Mouse (Mus musculus) forebrain, embryonic 11.5 days (tissue): Measurements from ENCODE around the gene Cdh15. TPM values are rescaled to one million over a fixed set of nuclear protein-coding genes. Genes with fewer than 3 reads are reported as not detected.

Source experiments
- ATAC-seq: fragments of 200-750 bp; cut with Nextera tagmentation; replicated peaks from 2 replicates; pipeline ENCODE4 v1.8.0; 2017; ENCODE audit warnings: moderate TSS enrichment; ENCODE audit not compliant: low FRiP score
- DNase-seq: peaks from one replicate; pipeline ENCODE4 v3.0.0-alpha.2; 2017; ENCODE audit warnings: low spot score
- H3K27ac ChIP-seq: fragments of 300-500 bp; sonication (generic); 2 replicates; pipeline ENCODE4 v1.5.1; 2014; ENCODE audit warnings: low read depth, low read length
- H3K27me3 ChIP-seq: fragments of 300-500 bp; sonication (generic); 2 replicates; pipeline ENCODE4 v1.6.1; 2014; ENCODE audit warnings: mild to moderate bottlenecking, low read length, mixed read lengths; ENCODE audit not compliant: control insufficient read depth, insufficient read depth
- H3K36me3 ChIP-seq: fragments of 300-500 bp; sonication (generic); 2 replicates; pipeline ENCODE4 v1.6.1; 2014; ENCODE audit warnings: mild to moderate bottlenecking, low read length, moderate library complexity, mixed read lengths; ENCODE audit not compliant: control insufficient read depth, insufficient read depth
- H3K4me1 ChIP-seq: fragments of 300-500 bp; sonication (generic); replicated peaks from 2 replicates; pipeline ENCODE4 v1.6.1; 2014; ENCODE audit warnings: low read length, mixed read lengths; ENCODE audit not compliant: control insufficient read depth, insufficient read depth
- H3K4me2 ChIP-seq: fragments of 300-500 bp; sonication (generic); 2 replicates; pipeline ENCODE4 v1.6.1; 2014; ENCODE audit warnings: low read depth, mild to moderate bottlenecking, low read length, moderate library complexity, mixed read lengths; ENCODE audit not compliant: severe bottlenecking
- H3K4me3 ChIP-seq: fragments of 300-500 bp; sonication (generic); 2 replicates; pipeline ENCODE4 v1.5.1; 2014; ENCODE audit warnings: low read depth, low read length
- H3K9ac ChIP-seq: fragments of 300-500 bp; sonication (generic); 2 replicates; pipeline ENCODE4 v1.6.1; 2014; ENCODE audit warnings: low read length
- H3K9me3 ChIP-seq: fragments of 300-500 bp; sonication (generic); 2 replicates; pipeline ENCODE4 v1.6.1; 2016; ENCODE audit warnings: low read length, mixed read lengths; ENCODE audit not compliant: control insufficient read depth
- WGBS: fragments of 180-500 bp; shearing (Covaris S2); extraction: QIAGEN DNeasy Blood & Tissue Kit; methylation state at CpG from one replicate; pipeline ENCODE4 v1.1.7; 2014; 5-methylcytosine and 5-hydroxymethylcytosine counted together
- polyA plus RNA-seq: library from polyadenylated mRNA; unstranded; fragments of >200 nt; fragmentation: Nextera tagmentation; extraction: Ambion mirVana; gene quantifications from 2 replicates; pipeline ENCODE4 v1.2.1, GENCODE M21; 2014

The Cdh15 gene
- polyA plus RNA-seq, 1 experiment from 2014 or later: 0.56 TPM

- ATAC-seq: no peak
- no peaks in the 10 kb centered on the region for H3K36me3 ChIP-seq
- H3K9ac ChIP-seq: no peak overlapping the region
- H3K27ac ChIP-seq: no peak overlapping the region
- H3K27me3 ChIP-seq: no peaks in the 10 kb centered on the region
- H3K9me3 ChIP-seq: no peaks in the 10 kb centered on the region
- no peaks in the 10 kb centered on the region for H3K4me1 ChIP-seq
- no peak for DNase-seq
- WGBS: 90% methylated on average over 3 of the region's 3 CpGs
- no peak overlapping the region for H3K4me3 ChIP-seq
- no peak overlapping the region for H3K4me2 ChIP-seq
Measured at GRCm38 (mm10) chr8:122878231-122878630, 30.5 kb downstream of the Cdh15 start.

DNA sequence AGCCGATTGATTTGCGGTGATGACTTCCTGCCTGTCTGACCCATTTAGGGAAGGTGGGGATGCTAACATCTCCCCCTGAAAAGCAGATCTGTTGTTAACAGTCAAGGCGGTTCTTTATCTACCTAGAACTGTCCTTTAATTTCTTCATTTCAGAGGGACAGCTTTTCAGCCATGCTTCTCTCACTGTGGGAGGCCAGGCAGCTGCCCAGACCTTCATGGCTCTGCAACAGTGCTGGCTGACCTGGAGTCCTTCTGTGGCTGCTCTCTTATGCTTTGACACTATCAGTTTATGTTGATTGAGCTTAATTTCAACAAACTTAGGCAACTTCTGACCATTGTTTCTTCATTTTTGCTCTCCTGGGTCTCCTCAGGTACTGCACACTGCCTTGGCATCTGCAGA is 32.5 kb downstream of the Cdh15 start:
- whole genome bisulfite sequencing: 64% methylated on average over 3 of the region's 3 CpGs
- H3K9me3 ChIP-seq: no peaks in the 10 kb centered on the region
- H3K27me3 ChIP-seq: no peaks in the 10 kb centered on the region
- no peak overlapping the region for H3K4me2 ChIP-seq
- no peak for ATAC-seq
- H3K27ac ChIP-seq: no peak overlapping the region
- H3K4me3 ChIP-seq: no peak overlapping the region
- no peaks in the 10 kb centered on the region for H3K4me1 ChIP-seq
- no peak overlapping the region for H3K9ac ChIP-seq
- H3K36me3 ChIP-seq: peaks cover 4% of the 10 kb centered on the region
- no peak for DNase-seq

DNA sequence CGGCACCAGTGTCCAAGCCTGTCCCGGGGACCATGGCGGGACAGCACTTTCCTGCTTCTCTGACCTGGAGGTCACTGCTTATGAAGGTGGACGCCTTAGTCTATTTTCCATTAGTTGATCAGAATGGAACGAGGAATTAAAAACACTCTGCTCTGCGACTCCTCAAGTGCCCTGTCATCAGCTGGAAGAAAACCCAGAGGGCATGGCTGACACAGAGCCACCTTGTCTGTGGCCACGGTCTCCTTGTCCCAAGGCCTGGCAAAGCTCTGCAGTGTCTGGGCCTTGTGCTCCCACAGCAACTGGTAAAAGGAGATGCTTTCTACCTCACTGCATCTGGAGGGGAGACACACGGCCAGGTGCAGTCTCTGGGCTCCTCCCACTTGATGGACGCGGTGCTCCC is 35.9 kb downstream of the Cdh15 start:
- Histone ChIP-seq H3K27me3 (no peaks in the 10 kb centered on the region), H3K9ac (no peak overlapping the region), H3K9me3 (no peaks in the 10 kb centered on the region), H3K36me3 (peaks cover 17% of the 10 kb centered on the region), H3K4me2 (no peak overlapping the region), H3K4me1 (no peaks in the 10 kb centered on the region), H3K27ac (no peak overlapping the region), H3K4me3 (no peak overlapping the region)
- DNase-seq (no peak), ATAC-seq (no peak)
- 88% methylated on average over 10 of the region's 10 CpGs for WGBS

- H3K4me2 ChIP-seq: no peak overlapping the region
- ATAC-seq (no peak), DNase-seq (no peak)
- H3K4me3 ChIP-seq: no peak overlapping the region
- no peak overlapping the region for H3K9ac ChIP-seq
- H3K27me3 ChIP-seq: no peaks in the 10 kb centered on the region
- H3K27ac ChIP-seq: no peak overlapping the region
- H3K9me3 ChIP-seq: no peaks in the 10 kb centered on the region
- H3K4me1 ChIP-seq: no peaks in the 10 kb centered on the region
- peaks cover 24% of the 10 kb centered on the region; the same call in 1 of the 2 replicates for H3K36me3 ChIP-seq
- WGBS: 88% methylated on average over 12 of the region's 12 CpGs
Measured at GRCm38 (mm10) chr8:122891440-122891839, 43.7 kb downstream of the Cdh15 start.

- no peak overlapping the region for H3K9ac ChIP-seq
- no peak overlapping the region for H3K4me3 ChIP-seq
- DNase-seq (no peak), ATAC-seq (no peak)
- H3K36me3 ChIP-seq: peaks cover 17% of the 10 kb centered on the region; the same call in 1 of the 2 replicates
- H3K4me1 ChIP-seq: no peaks in the 10 kb centered on the region
- WGBS: 92% methylated on average over 12 of the region's 12 CpGs
- H3K27ac ChIP-seq: no peak overlapping the region
- H3K4me2 ChIP-seq: no peak overlapping the region
- H3K9me3 ChIP-seq: no peaks in the 10 kb centered on the region
- H3K27me3 ChIP-seq: no peaks in the 10 kb centered on the region
Measured at GRCm38 (mm10) chr8:122893451-122893850, 45.7 kb downstream of the Cdh15 start.

- ATAC-seq: no peak
- Histone ChIP-seq H3K9ac (no peak overlapping the region), H3K4me1 (no peaks in the 10 kb centered on the region), H3K27me3 (no peaks in the 10 kb centered on the region), H3K4me3 (no peak overlapping the region), H3K4me2 (no peak overlapping the region), H3K9me3 (no peaks in the 10 kb centered on the region), H3K27ac (no peak overlapping the region), H3K36me3 (peaks cover 20% of the 10 kb centered on the region; the same call in 1 of the 2 replicates)
- WGBS: 96% methylated on average over 11 of the region's 11 CpGs
- no peak for DNase-seq
Measured at GRCm38 (mm10) chr8:122896317-122896716, 48.6 kb downstream of the Cdh15 start.

DNA sequence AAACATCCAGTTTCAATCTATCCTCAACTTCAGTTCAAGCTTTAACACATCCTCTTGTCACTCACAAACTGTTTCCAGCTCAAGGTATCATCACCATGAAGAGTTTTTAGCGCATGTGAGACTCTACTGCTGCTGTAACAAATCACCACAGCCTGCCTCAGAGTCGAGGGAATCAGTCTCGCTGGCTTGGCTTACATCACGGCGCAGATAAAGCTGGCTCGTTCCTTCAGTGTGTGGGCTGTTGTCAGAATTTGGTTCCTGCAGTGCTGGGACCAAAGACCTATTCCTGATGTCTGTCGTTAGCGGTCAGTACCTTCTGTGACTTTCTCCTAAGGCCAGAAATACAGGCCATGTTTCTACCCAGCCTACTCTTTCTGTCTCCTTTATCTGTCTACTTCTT is 49.4 kb downstream of the Cdh15 start:
- H3K9me3 ChIP-seq: no peaks in the 10 kb centered on the region
- WGBS: 93% methylated on average over 8 of the region's 8 CpGs
- no peak overlapping the region for H3K9ac ChIP-seq
- DNase-seq (no peak), ATAC-seq (no peak)
- peaks cover 17% of the 10 kb centered on the region; the same call in 1 of the 2 replicates for H3K36me3 ChIP-seq
- H3K27ac ChIP-seq: no peak overlapping the region
- no peak overlapping the region for H3K4me3 ChIP-seq
- H3K4me1 ChIP-seq: no peaks in the 10 kb centered on the region
- no peaks in the 10 kb centered on the region for H3K27me3 ChIP-seq
- H3K4me2 ChIP-seq: no peak overlapping the region

DNA sequence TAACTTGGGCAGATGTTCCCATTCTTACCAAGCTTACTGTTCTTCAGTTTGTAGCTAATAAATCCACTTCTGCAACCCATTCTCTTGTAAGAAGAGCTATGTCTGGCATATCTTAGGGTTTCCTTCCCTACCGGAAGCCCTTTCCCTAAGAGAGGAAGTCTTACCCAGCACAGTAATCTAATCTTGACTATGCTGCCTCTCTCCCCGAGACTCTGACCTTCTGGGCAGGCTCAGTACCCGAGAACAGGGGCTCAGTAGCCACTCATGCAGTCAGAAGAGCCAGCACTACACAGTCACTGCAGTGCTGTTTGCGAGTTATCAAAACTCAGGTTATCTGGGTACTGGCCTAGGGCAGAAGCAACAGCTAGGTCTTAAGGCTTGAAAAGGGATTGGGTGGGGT is 50.3 kb downstream of the Cdh15 start:
- no peak for ATAC-seq
- Histone ChIP-seq H3K9me3 (no peaks in the 10 kb centered on the region), H3K4me1 (no peaks in the 10 kb centered on the region), H3K27ac (no peak overlapping the region), H3K27me3 (no peaks in the 10 kb centered on the region), H3K36me3 (peaks cover 17% of the 10 kb centered on the region; the same call in 1 of the 2 replicates), H3K4me3 (no peak overlapping the region), H3K4me2 (no peak overlapping the region), H3K9ac (no peak overlapping the region)
- DNase-seq: no peak
- 85% methylated on average over 4 of the region's 4 CpGs for WGBS

- no peaks in the 10 kb centered on the region for H3K27me3 ChIP-seq
- H3K27ac ChIP-seq: no peak overlapping the region
- H3K4me2 ChIP-seq: no peak overlapping the region
- no peak overlapping the region for H3K9ac ChIP-seq
- no peaks in the 10 kb centered on the region for H3K9me3 ChIP-seq
- ATAC-seq (no peak), DNase-seq (no peak)
- no peak overlapping the region for H3K4me3 ChIP-seq
- no peaks in the 10 kb centered on the region for H3K4me1 ChIP-seq
- peaks cover 15% of the 10 kb centered on the region; the same call in 1 of the 2 replicates for H3K36me3 ChIP-seq
- WGBS: 94% methylated on average over 12 of the region's 12 CpGs
Measured at GRCm38 (mm10) chr8:122898473-122898872, 50.7 kb downstream of the Cdh15 start.
